Mouse (Mus musculus): Measurements from ENCODE around the gene Bcl2l14. TPM values are rescaled to one million over a fixed set of nuclear protein-coding genes. Genes with fewer than 3 reads are reported as not detected.

Gene Bcl2l14
- polyA plus RNA-seq, 2 experiments, result 0.08 TPM; not detected in 1

DNA sequence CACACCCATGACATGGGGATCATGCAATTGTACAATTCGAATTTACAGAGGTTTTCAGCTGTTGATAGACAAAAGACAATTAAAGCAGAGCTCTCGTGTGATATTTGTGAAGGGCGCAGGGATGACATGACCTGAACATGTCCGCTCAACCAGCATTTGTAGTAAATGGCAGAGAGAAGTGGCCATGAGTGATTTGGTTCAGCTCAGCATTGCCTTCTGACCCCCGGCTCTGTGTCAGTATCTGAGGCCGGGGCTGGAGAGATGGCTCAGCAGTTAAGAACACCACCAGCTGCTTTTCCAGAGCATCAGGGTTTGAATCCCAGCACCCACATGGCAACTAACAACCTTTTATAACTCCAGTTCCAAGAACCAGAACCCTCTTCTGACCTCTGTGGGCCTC lies 10.2 kb upstream of the Bcl2l14 start:
- TF ChIP-seq EP300 (IDR thresholded peaks at IDR 0.05; ENCODE audit: low read depth) (no peak), CTCF (IDR thresholded peaks at IDR 0.05; ENCODE audit: low read depth) (no peak)

GRCm38 (mm10) chr6:134387396-134387795 lies 8.7 kb upstream of the Bcl2l14 start:
- Histone ChIP-seq H3K4me2 (ENCODE audit: low read depth) (no peak overlapping the region), H3K36me3 (replicated peaks; ENCODE audit: control insufficient read depth, insufficient read depth, low read depth) (no peaks in the 10 kb centered on the region), H3K27me3 (ENCODE audit: control insufficient read depth, insufficient read depth, low read length) (no peaks in the 10 kb centered on the region), H3K27ac (no peak overlapping the region), H3K9ac (replicated peaks) (no peak overlapping the region), H3K4me3 (ENCODE audit: insufficient read depth in 1 of 2, low read depth in 2 of 2, low read length in 2 of 2) (no peak overlapping the region), H3K4me1 (replicated peaks; ENCODE audit: control insufficient read depth in 2 of 2, insufficient read depth in 2 of 2, low read length in 1 of 2) (no peaks in the 10 kb centered on the region), H3K9me3 (ENCODE audit: control insufficient read depth, low read length) (no peaks in the 10 kb centered on the region)
- no peak for TF ChIP-seq EP300 (IDR thresholded peaks at IDR 0.05; ENCODE audit: low read depth)
- DNase-seq (ENCODE audit: low read depth in 3 of 3, low spot score in 3 of 3) (no peak), ATAC-seq (ENCODE audit: insufficient read depth) (no peak)
- WGBS (ENCODE audit: insufficient replicate concordance), result 78% methylated on average over 10 of the region's 10 CpGs

More for the DNA sequence above, 10.2 kb upstream of the Bcl2l14 start:
- Histone ChIP-seq H3K27me3 (ENCODE audit: control insufficient read depth, insufficient read depth, low read length) (no peaks in the 10 kb centered on the region), H3K4me2 (ENCODE audit: low read depth) (no peak overlapping the region), H3K4me3 (ENCODE audit: insufficient read depth in 1 of 2, low read depth in 2 of 2, low read length in 2 of 2) (no peak overlapping the region), H3K36me3 (replicated peaks; ENCODE audit: control insufficient read depth, insufficient read depth, low read depth) (no peaks in the 10 kb centered on the region), H3K9me3 (ENCODE audit: control insufficient read depth, low read length) (no peaks in the 10 kb centered on the region), H3K9ac (replicated peaks) (no peak overlapping the region), H3K27ac (no peak overlapping the region), H3K4me1 (replicated peaks; ENCODE audit: control insufficient read depth in 2 of 2, insufficient read depth in 2 of 2, low read length in 1 of 2) (no peaks in the 10 kb centered on the region)
- DNase-seq (ENCODE audit: low read depth in 3 of 3, low spot score in 3 of 3) (no peak), ATAC-seq (ENCODE audit: insufficient read depth) (no peak)
- WGBS (ENCODE audit: insufficient replicate concordance), result 66% methylated on average over 6 of the region's 6 CpGs

DNA sequence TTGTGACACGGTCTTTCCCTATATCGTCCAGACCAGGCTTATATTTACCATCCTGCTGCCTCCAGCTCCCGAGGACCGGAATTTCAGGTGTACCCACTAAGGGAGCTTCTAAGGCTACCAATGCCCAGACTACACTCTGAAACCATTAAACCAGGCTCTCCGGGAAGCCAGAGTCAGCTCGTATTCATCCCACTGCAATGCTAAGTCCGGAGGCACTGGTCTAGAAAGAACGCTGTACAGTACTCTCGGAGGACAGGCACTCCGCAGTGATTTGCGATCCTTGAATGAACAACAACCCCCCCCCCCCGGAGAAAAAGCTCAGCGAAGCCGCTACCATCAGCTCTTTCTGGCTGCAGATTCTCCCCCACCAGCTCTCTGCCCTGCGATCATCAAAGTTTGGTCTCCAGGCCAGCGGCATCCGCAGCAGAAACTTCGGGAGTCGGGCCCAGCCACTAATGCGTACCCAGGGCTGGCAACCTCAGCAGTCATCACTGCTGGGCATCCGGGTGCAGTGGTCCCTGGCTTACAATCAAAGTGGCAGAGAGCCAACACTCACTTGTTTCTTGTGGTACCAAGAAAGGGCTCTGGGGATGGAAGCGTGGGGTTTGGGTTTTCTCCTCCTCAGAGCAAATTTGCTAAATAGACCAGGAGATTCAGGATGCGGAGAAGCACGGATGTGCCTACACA lies 7.6 kb upstream of the Bcl2l14 start:
- ATAC-seq (ENCODE audit: insufficient read depth) (no peak), DNase-seq (ENCODE audit: low read depth in 3 of 3, low spot score in 3 of 3) (no peak)
- Histone ChIP-seq H3K27me3 (ENCODE audit: control insufficient read depth, insufficient read depth, low read length) (no peaks in the 10 kb centered on the region), H3K4me2 (ENCODE audit: low read depth) (no peak overlapping the region), H3K27ac (no peak overlapping the region), H3K9me3 (ENCODE audit: control insufficient read depth, low read length) (no peaks in the 10 kb centered on the region), H3K4me1 (replicated peaks; ENCODE audit: control insufficient read depth in 2 of 2, insufficient read depth in 2 of 2, low read length in 1 of 2) (no peaks in the 10 kb centered on the region), H3K9ac (replicated peaks) (no peak overlapping the region), H3K36me3 (replicated peaks; ENCODE audit: control insufficient read depth, insufficient read depth, low read depth) (no peaks in the 10 kb centered on the region), H3K4me3 (ENCODE audit: insufficient read depth in 1 of 2, low read depth in 2 of 2, low read length in 2 of 2) (no peak overlapping the region)
- 78% methylated on average over 24 of the region's 24 CpGs for WGBS (ENCODE audit: insufficient replicate concordance)
- no peak for TF ChIP-seq EP300 (IDR thresholded peaks at IDR 0.05; ENCODE audit: low read depth)

DNA sequence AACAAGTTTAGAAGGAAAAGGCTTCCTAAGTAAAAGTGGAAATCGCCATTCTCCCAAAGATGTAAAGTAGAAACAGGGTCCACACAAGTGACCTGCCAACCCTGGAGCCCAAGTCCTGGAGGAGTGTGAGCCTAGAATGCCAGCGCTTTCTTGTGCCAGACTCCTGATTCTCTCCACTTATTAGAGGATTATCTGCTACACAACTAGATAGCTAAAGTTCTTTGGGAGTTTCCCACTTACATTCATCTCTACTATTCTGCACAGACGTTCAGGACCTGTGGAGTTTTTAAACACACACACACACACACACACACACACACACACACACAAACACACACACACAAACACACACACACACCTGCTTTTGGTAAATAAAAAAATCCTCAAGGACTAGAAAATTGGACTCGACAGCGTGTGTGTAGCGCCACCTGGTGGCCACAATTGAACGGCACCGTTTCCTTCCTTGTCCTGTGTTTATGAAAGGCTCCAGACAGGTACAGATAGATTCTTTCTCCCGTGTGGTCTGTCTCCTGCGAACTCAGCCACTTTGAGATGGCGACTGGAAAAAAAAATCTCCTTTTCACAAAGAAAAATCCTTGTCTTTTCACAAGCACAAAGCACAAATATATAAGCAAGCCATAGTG lies 6.7 kb upstream of the Bcl2l14 start:
- DNase-seq (ENCODE audit: low read depth in 3 of 3, low spot score in 3 of 3) (peak; percentile 30 to 37 (median 37)), ATAC-seq (ENCODE audit: insufficient read depth) (no peak)
- Histone ChIP-seq H3K4me3 (ENCODE audit: insufficient read depth in 1 of 2, low read depth in 2 of 2, low read length in 2 of 2) (no peak overlapping the region), H3K27ac (no peak overlapping the region), H3K36me3 (replicated peaks; ENCODE audit: control insufficient read depth, insufficient read depth, low read depth) (no peaks in the 10 kb centered on the region), H3K9ac (replicated peaks) (no peak overlapping the region), H3K9me3 (ENCODE audit: control insufficient read depth, low read length) (no peaks in the 10 kb centered on the region), H3K4me1 (replicated peaks; ENCODE audit: control insufficient read depth in 2 of 2, insufficient read depth in 2 of 2, low read length in 1 of 2) (no peaks in the 10 kb centered on the region), H3K27me3 (ENCODE audit: control insufficient read depth, insufficient read depth, low read length) (no peaks in the 10 kb centered on the region), H3K4me2 (ENCODE audit: low read depth) (no peak overlapping the region)
- TF ChIP-seq EP300 (IDR thresholded peaks at IDR 0.05; ENCODE audit: low read depth), result no peak
- peak; percentile 92 for TF ChIP-seq CTCF (IDR thresholded peaks at IDR 0.05; ENCODE audit: low read depth)
- 15% methylated on average over 11 of the region's 11 CpGs for whole genome bisulfite sequencing (ENCODE audit: insufficient replicate concordance)

- no peaks in the 10 kb centered on the region for H3K9me3 ChIP-seq (ENCODE audit: control insufficient read depth, low read length)
- no peaks in the 10 kb centered on the region for H3K4me1 ChIP-seq (replicated peaks; ENCODE audit: control insufficient read depth in 2 of 2, insufficient read depth in 2 of 2, low read length in 1 of 2)
- no peak overlapping the region for H3K27ac ChIP-seq
- DNase-seq (ENCODE audit: low read depth in 3 of 3, low spot score in 3 of 3) (no peak), ATAC-seq (ENCODE audit: insufficient read depth) (no peak)
- H3K4me2 ChIP-seq (ENCODE audit: low read depth), result no peak overlapping the region
- no peaks in the 10 kb centered on the region for H3K36me3 ChIP-seq (replicated peaks; ENCODE audit: control insufficient read depth, insufficient read depth, low read depth)
- WGBS (ENCODE audit: insufficient replicate concordance), result 43% methylated on average over 8 of the region's 8 CpGs
- no peaks in the 10 kb centered on the region for H3K27me3 ChIP-seq (ENCODE audit: control insufficient read depth, insufficient read depth, low read length)
- no peak overlapping the region for H3K4me3 ChIP-seq (ENCODE audit: insufficient read depth in 1 of 2, low read depth in 2 of 2, low read length in 2 of 2)
- no peak overlapping the region for H3K9ac ChIP-seq (replicated peaks)
- no peak for TF ChIP-seq EP300 (IDR thresholded peaks at IDR 0.05; ENCODE audit: low read depth)
- no peak for TF ChIP-seq CTCF (IDR thresholded peaks at IDR 0.05; ENCODE audit: low read depth)
Observed at GRCm38 (mm10) chr6:134389917-134390316, 6.2 kb upstream of the Bcl2l14 start.

Measured in liver, embryonic 14.5 days (tissue).